Mouse (Mus musculus) ES-Bruce4 (cell line): Measurements from ENCODE around the gene Ank2.

Experiments used
- CTCF ChIP-seq: IDR thresholded peaks from one replicate; pipeline ENCODE4 v1.8.1; 2011; ENCODE audit warnings: low read depth, low read length
- EP300 ChIP-seq: IDR thresholded peaks from 2 replicates; pipeline ENCODE4 v1.6.1; 2011; ENCODE audit warnings: low read depth, low read length; ENCODE audit not compliant: insufficient read depth
- POLR2A ChIP-seq: IDR thresholded peaks from one replicate; pipeline ENCODE4 v1.8.1; 2011; ENCODE audit warnings: low read length; ENCODE audit not compliant: insufficient read depth

GRCm38 (mm10) chr3:127156080-127156479, 343.1 kb downstream of the Ank2 start:
- TF ChIP-seq CTCF (no peak), EP300 (no peak), POLR2A (no peak)
